Mouse (Mus musculus) brain, adult 10 weeks (tissue): ENCODE measurements around the gene Gm14180. TPM values are rescaled to one million over a fixed set of nuclear protein-coding genes. Genes with fewer than 3 reads are reported as not detected.

ENCODE experiments used
- polyA plus RNA-seq: library from polyadenylated mRNA; stranded (reverse); fragments of 350-450 nt; fragmentation: Illumina TruSeq; extraction: RNeasy Lipid Tissue Mini Kit (QIAGEN cat#74804); gene quantifications from one replicate; pipeline ENCODE4 v1.2.3, GENCODE M21; 2015; ENCODE audit warnings: low read depth, low replicate concordance

Gene Gm14180
- polyA plus RNA-seq: not detected

DNA sequence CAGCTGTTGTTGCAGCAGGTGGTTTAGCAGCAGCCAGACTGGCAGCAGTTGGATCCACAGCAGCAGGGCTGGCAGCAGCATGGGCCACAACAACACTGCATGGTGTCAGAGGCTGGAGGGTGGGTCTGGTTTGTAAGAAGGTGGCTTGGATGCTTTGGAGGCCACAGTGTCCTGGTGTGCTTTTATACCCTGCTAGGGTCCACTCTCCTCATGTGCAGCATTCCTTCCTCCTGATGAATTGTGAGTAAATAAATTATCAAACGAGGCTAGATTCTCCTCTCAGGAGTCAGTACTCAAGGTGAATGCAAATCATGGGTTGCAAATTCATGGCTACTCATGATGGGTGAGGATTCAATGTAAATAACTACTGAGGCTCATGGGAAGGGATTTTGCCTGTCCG lies at the start of gene Gm14180:
Gene Gm14180, minus strand, starts transcription at position 101 of the 400 bp plus-strand sequence.

DNA sequence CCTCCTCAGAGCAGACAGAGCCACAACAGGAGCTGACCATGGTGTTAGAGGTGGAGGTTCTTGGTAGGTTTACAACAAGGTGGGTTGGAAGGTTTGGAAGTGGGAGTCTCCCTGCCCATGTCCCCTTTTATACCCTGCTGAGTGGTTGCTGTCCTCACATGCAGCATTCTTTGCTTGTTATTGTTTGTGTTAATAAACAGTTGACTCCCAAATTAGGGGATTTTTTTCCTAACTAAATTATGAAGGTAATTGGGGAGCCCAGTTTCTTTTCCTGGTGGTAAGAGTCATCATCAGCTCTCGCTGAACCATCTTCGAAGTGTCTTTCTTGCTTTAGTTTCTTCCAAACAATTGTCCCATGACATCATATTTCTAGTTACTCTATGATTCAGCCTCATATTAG lies 46.5 kb upstream of the Gm14180 start, which contains the start of gene Krtap4-8:
Gene Krtap4-8, minus strand, starts transcription at position 101 of the 400 bp plus-strand sequence.

DNA sequence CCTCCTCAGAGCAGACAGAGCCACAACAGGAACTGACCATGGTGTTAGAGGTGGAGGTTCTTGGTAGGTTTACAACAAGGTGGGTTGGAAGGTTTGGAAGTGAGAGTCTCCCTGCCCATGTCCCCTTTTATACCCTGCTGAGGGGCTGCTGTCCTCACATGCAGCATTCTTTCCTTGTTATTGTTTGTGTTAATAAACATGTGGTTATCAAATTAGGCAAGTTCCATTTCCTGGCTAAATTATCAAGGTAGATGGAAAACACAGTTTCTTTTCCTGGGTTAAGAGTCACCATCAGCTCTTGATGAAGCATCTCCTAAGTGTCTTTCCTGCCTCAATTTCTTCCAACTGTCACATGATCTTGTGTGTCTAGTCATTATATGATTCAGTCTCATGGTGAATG lies 38.7 kb upstream of the Gm14180 start, which contains the start of gene Gm11595:
Gene Gm11595, minus strand, starts transcription at position 101 of the 400 bp plus-strand sequence.

DNA sequence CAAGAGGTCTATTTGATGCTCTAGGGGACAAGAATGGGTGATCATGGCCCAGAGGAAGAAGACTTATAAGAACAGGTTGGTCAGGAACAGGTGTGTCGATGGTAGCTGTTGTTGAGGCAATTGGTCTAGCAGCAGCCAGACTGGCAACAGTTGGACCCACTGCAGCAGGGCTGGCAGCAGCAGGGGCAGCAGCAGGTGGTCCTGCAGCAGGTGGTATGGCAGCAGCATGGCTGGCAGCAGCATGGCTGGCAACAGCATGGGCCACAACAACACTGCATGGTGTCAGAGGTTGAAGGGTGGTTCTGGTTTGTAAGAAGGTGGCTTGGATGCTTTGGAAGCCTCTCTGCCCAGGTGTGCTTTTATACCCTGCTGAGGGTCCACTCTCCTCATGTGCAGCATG lies 43.6 kb downstream of the Gm14180 start, which contains the start of gene Gm14190:
Gene Gm14190, minus strand, starts transcription at position 278 of the 400 bp plus-strand sequence.

Other genes starting within 250 kb of the Gm14180 start
- not detected for gene Krt23, start 241.2 kb downstream of the Gm14180 start, polyA plus RNA-seq
- not detected for gene Krt39, start 213.0 kb downstream of the Gm14180 start, polyA plus RNA-seq
- not detected for gene Krt40, start 191.1 kb downstream of the Gm14180 start, polyA plus RNA-seq
- not detected for gene Krtap3-3, start 183.4 kb downstream of the Gm14180 start, polyA plus RNA-seq
- not detected for gene Krtap3-2, start 177.4 kb downstream of the Gm14180 start, polyA plus RNA-seq
- gene Gm11939, start 174.8 kb downstream of the Gm14180 start, polyA plus RNA-seq: not detected
- gene Krtap3-1, start 167.7 kb downstream of the Gm14180 start, polyA plus RNA-seq: not detected
- gene Krtap1-5, start 153.3 kb downstream of the Gm14180 start, polyA plus RNA-seq: not detected
- gene Krtap1-4, start 150.6 kb downstream of the Gm14180 start, polyA plus RNA-seq: not detected
- gene Krtap1-3, start 143.0 kb downstream of the Gm14180 start, polyA plus RNA-seq: not detected
- not detected for gene Krtap9-3, start 136.2 kb downstream of the Gm14180 start, polyA plus RNA-seq
- not detected for gene Gm11938, start 131.0 kb downstream of the Gm14180 start, polyA plus RNA-seq
- not detected for gene Gm11937, start 124.1 kb downstream of the Gm14180 start, polyA plus RNA-seq
- gene Krtap2-4, start 119.4 kb downstream of the Gm14180 start, polyA plus RNA-seq: not detected
- not detected for gene Gm11562, start 113.9 kb downstream of the Gm14180 start, polyA plus RNA-seq
- gene Krtap4-1, start 106.1 kb downstream of the Gm14180 start, polyA plus RNA-seq: not detected
- not detected for gene Krtap4-2, start 99.2 kb downstream of the Gm14180 start, polyA plus RNA-seq
- not detected for gene Krtap4-7, start 90.2 kb downstream of the Gm14180 start, polyA plus RNA-seq
- gene Gm11555, start 84.1 kb downstream of the Gm14180 start, polyA plus RNA-seq: not detected
- not detected for gene Gm11563, start 75.3 kb downstream of the Gm14180 start, polyA plus RNA-seq
- not detected for gene Krtap4-6, start 68.3 kb downstream of the Gm14180 start, polyA plus RNA-seq
- not detected for gene Gm14190, start 43.5 kb downstream of the Gm14180 start, polyA plus RNA-seq
- not detected for gene Gm11595, start 38.6 kb upstream of the Gm14180 start, polyA plus RNA-seq
- not detected for gene Krtap4-8, start 46.4 kb upstream of the Gm14180 start, polyA plus RNA-seq
- gene Krtap4-9, start 50.9 kb upstream of the Gm14180 start, polyA plus RNA-seq: not detected
- gene Gm11596, start 59.2 kb upstream of the Gm14180 start, polyA plus RNA-seq: not detected
- gene Gm11569, start 64.6 kb upstream of the Gm14180 start, polyA plus RNA-seq: not detected
- gene Gm11554, start 70.2 kb upstream of the Gm14180 start, polyA plus RNA-seq: not detected
- gene Krtap4-13, start 75.6 kb upstream of the Gm14180 start, polyA plus RNA-seq: not detected
- not detected for gene Gm11564, start 81.4 kb upstream of the Gm14180 start, polyA plus RNA-seq
- not detected for gene 2300003K06Rik, start 103.8 kb upstream of the Gm14180 start, polyA plus RNA-seq
- gene Krtap4-16, start 117.3 kb upstream of the Gm14180 start, polyA plus RNA-seq: not detected
- not detected for gene Gm11568, start 123.6 kb upstream of the Gm14180 start, polyA plus RNA-seq
- not detected for gene Gm11559, start 130.2 kb upstream of the Gm14180 start, polyA plus RNA-seq
- not detected for gene Krtap9-1, start 139.1 kb upstream of the Gm14180 start, polyA plus RNA-seq
- gene Gm11567, start 144.9 kb upstream of the Gm14180 start, polyA plus RNA-seq: not detected
- not detected for gene Krtap31-1, start 173.6 kb upstream of the Gm14180 start, polyA plus RNA-seq
- not detected for gene Gm11565, start 180.5 kb upstream of the Gm14180 start, polyA plus RNA-seq
- gene Krtap31-2, start 202.0 kb upstream of the Gm14180 start, polyA plus RNA-seq: not detected
- gene Krtap9-5, start 214.2 kb upstream of the Gm14180 start, polyA plus RNA-seq: not detected
- not detected for gene Krtap29-1, start 244.8 kb upstream of the Gm14180 start, polyA plus RNA-seq